Mouse (Mus musculus): ENCODE results near the gene Rnf146.

DNA sequence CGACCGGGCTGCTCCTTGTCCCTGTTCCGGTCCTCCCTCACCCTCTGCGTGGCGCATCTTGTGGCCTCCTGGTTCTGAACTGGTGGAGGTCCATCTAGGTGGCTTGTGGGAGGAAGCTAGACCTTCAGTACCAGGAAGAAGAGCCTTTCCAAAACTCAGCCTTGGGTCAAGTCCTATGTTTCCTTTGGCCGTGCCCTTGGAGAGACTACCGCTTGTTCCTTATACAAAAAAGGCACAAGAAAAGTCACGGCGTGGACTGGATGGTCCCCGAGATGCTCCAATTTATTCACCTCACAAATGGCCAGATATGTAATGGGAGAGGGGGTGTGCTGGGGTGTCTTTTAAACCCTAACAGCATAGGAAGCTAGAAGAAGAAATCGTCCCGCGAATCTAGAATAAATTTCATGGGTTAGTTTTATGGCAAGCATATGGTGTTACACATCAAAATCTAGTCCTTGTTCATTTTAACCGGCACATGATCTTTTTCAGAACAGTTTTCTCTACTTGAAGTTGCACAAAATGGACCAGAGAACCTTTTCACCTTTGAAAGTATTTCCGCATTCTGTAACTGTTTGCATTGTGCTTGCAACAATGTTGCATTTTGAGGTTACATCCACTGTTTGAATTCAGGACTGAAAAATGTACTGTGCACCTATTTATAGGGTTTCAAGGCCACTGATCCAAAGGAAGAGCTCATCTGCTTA is at the start of gene Rnf146:
- TF ChIP-seq CTCF (IDR thresholded peaks at IDR 0.05; ENCODE audit: low read depth) (no peak), EP300 (optimal IDR thresholded peaks at IDR 0.05) (no peak)

All from stomach, postnatal 0 days (tissue).